Mouse (Mus musculus): ENCODE measurements around the gene Pigx.

GRCm38 (mm10) chr16:32124444-32125335, 25.1 kb upstream of the Pigx start:
- no peak for TF ChIP-seq CTCF (IDR thresholded peaks at IDR 0.05; ENCODE audit: insufficient read depth, low read depth, low read length)
- no peak for TF ChIP-seq POLR2A (IDR thresholded peaks at IDR 0.05; ENCODE audit: insufficient read depth, low read depth, low read length)

All from olfactory bulb, adult 2 months (tissue).